Mouse (Mus musculus) bone marrow, adult 2 months (tissue): ENCODE measurements around the gene Atl2.

Experiments
- CTCF ChIP-seq: fragments of 200-500 bp; IDR thresholded peaks from 2 replicates; pipeline ENCODE4 v1.5.1; 2011; ENCODE audit warnings: low read length, control low read depth; ENCODE audit not compliant: control insufficient read depth, insufficient read depth
- POLR2A ChIP-seq: fragments of 200-500 bp; IDR thresholded peaks from 2 replicates; pipeline ENCODE4 v1.6.1; 2011; ENCODE audit warnings: low read depth, mild to moderate bottlenecking, control low read depth, low read length, borderline replicate concordance; ENCODE audit not compliant: control insufficient read depth

DNA sequence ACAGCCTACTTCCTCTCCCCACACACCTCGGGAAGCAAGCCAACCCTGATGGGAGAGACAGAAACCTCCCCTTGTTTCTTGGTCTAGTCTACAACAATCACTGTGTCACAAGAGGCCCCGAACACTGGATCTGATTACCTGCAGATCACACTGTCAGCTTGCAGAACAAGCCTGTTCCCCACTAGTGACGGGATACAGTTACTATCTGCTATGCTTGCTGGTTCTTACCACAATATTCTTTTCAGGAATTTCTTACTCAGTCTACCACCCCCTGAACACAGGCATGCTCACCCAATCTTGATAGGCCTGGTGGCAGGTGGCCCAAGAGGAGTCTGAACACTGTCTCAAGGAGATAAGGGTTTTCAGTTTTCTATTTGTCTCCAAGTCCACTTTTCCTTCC lies 15.8 kb upstream of the Atl2 start:
- TF ChIP-seq CTCF (no peak), POLR2A (no peak)
